21 mouse cellular contexts compared by ENCODE assay signal in the genomic region with DNA sequence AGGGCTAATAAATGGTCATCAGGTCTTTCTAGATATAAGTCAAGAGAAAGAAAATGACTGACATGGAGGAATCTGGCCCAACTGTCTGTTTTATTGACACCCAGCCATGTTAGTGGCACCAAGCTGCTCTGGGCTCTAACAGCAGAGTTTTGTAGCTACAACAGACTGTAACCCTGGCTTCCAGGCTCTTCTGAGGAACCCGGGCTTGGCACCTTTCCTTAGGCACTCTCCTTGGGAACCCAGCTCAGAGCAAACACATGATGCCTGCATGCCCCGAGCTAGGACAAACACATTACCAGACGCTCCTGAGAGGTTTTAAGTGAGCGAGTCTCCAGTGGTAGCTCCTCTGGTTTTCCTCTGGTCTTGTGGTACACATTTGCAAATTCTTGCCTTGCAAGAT. TPM values are rescaled to one million over a fixed set of nuclear protein-coding genes. Genes with fewer than 3 reads are reported as not detected.
"Had no signal": no experiment of that assay in that cellular context is flagged by ENCODE, and none has a peak within 500 bp of the region (broad histone marks: within the 10 kb centered on the region; RNA-seq: fewer than 3 reads in every experiment).

No protein-coding gene starts in this region.

- H3K27me3 ChIP-seq: lung, embryonic 15.5 days; midbrain, embryonic 12.5 days; neural tube, embryonic 13.5 days; neural tube, embryonic 15.5 days had no signal

- H3K9me3 ChIP-seq: lung, embryonic 15.5 days; midbrain, embryonic 10.5 days; midbrain, embryonic 12.5 days; neural tube, embryonic 13.5 days; neural tube, embryonic 15.5 days had no signal

- H3K4me1 ChIP-seq: lung, embryonic 15.5 days; midbrain, embryonic 12.5 days had no signal

- H3K9ac ChIP-seq: lung, embryonic 15.5 days; midbrain, embryonic 12.5 days; neural tube, embryonic 13.5 days; neural tube, embryonic 15.5 days had no signal

- H3K36me3 ChIP-seq: lung, embryonic 15.5 days; midbrain, embryonic 10.5 days; midbrain, embryonic 12.5 days; neural tube, embryonic 13.5 days; neural tube, embryonic 15.5 days had no signal

- ATAC-seq: midbrain, embryonic 16.5 days had no signal

- H3K27ac ChIP-seq: lung, embryonic 15.5 days; midbrain, embryonic 10.5 days; midbrain, embryonic 12.5 days; neural tube, embryonic 13.5 days; neural tube, embryonic 15.5 days had no signal

- H3K4me2 ChIP-seq: lung, embryonic 15.5 days; midbrain, embryonic 12.5 days; neural tube, embryonic 13.5 days; neural tube, embryonic 15.5 days had no signal

- H3K4me3 ChIP-seq: lung, embryonic 15.5 days; midbrain, embryonic 10.5 days; midbrain, embryonic 12.5 days; myocyte; neural tube, embryonic 13.5 days; neural tube, embryonic 15.5 days had no signal

- DNase-seq: lung, adult 2 months; lung, postnatal 10 days; lung, postnatal 4 days; midbrain, embryonic 14.5 days; retina, postnatal 1 day; right cerebral cortex, adult 18-20 months; right cerebral cortex, postnatal 25 days; right cerebral cortex, postnatal 4 days; spleen, adult 18-20 months; thymus, adult 18-20 months; thymus, postnatal 14 days; thymus, postnatal 36 days had no signal

RNA-seq across cellular contexts. Expression of a gene that starts 57.9 kb away (rescaled TPM):
- total RNA-seq: megakaryocyte, adult 5-6 weeks; megakaryocyte-erythroid progenitor cell, adult 5-6 weeks had no signal
- polyA plus RNA-seq: myocyte; neural tube, embryonic 13.5 days had no signal
